20 mouse cellular contexts compared by ENCODE assay signal in the genomic region with DNA sequence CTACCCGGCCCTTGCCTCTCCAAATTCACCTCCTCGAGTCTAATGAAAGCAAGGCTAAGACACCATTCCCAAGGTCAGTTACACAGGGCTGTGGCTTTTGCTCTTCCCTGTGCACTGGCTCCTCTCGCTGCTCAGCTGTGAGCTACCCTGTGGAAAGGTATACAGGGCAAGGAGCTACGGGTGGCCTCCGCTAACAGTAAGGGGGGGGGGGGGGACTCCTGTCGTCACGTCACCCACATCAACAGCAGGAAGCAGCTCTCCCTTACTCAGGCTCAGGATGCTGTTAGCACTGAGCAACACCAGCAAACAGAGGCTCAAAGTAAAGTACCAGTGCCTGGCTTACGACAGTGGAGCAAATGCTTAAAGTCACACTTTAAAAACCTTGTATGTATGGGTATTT.
"Had no signal": no experiment of that assay in that cellular context is flagged by ENCODE, and none has a peak within 500 bp of the region (broad histone marks: within the 10 kb centered on the region; RNA-seq: fewer than 3 reads in every experiment).

No protein-coding gene starts in this region.

- H3K9me3 ChIP-seq: lung, embryonic 15.5 days; megakaryocyte, embryonic 14.5 days; midbrain, embryonic 13.5 days; midbrain, embryonic 15.5 days; neural tube, embryonic 13.5 days; neural tube, embryonic 15.5 days; stomach, embryonic 15.5 days had no signal

- H3K9ac ChIP-seq: liver, embryonic 14.5 days; lung, embryonic 15.5 days; midbrain, embryonic 13.5 days; midbrain, embryonic 15.5 days; neural tube, embryonic 13.5 days; neural tube, embryonic 15.5 days; stomach, embryonic 15.5 days had no signal

- H3K27me3 ChIP-seq: lung, embryonic 15.5 days; midbrain, embryonic 13.5 days; midbrain, embryonic 15.5 days; neural tube, embryonic 13.5 days; neural tube, embryonic 15.5 days; stomach, embryonic 15.5 days had no signal

- DNase-seq: lung, adult 2 months; lung, postnatal 14 days; lung, postnatal 36 days; retina, postnatal 1 day; right cerebral cortex, postnatal 14 days; thymus, adult 2 months; thymus, postnatal 25 days; thymus, postnatal 4 days had no signal

- H3K4me2 ChIP-seq: lung, embryonic 15.5 days; midbrain, embryonic 11.5 days; midbrain, embryonic 13.5 days; midbrain, embryonic 15.5 days; neural tube, embryonic 13.5 days; neural tube, embryonic 15.5 days; stomach, embryonic 15.5 days had no signal

- H3K27ac ChIP-seq: liver, embryonic 14.5 days; lung, embryonic 15.5 days; macrophage; midbrain, embryonic 13.5 days; midbrain, embryonic 15.5 days; neural tube, embryonic 13.5 days; neural tube, embryonic 15.5 days; stomach, embryonic 15.5 days; stomach, postnatal 0 days had no signal

- ATAC-seq: lung, postnatal 0 days; midbrain, embryonic 13.5 days; midbrain, embryonic 15.5 days had no signal

- H3K36me3 ChIP-seq: lung, embryonic 15.5 days; midbrain, embryonic 13.5 days; midbrain, embryonic 15.5 days; neural tube, embryonic 13.5 days; neural tube, embryonic 15.5 days; stomach, embryonic 15.5 days had no signal

- H3K4me3 ChIP-seq: lung, embryonic 15.5 days; megakaryocyte, embryonic 14.5 days; midbrain, embryonic 13.5 days; midbrain, embryonic 15.5 days; neural tube, embryonic 13.5 days; neural tube, embryonic 15.5 days; stomach, embryonic 15.5 days had no signal
